Mouse (Mus musculus): ENCODE results near the gene Bex3. TPM values are rescaled to one million over a fixed set of nuclear protein-coding genes. Genes with fewer than 3 reads are reported as not detected.

Gene Bex3
- total RNA-seq, 2 experiments from 2014 or later = 298 to 309 TPM

GRCm38 (mm10) chrX:136304295-136304694 is 34.2 kb downstream of the Bex3 start:
- intact Hi-C loops (cut with DNase I) = loop anchor here (1.0 kb wide), 1 partner anchor 66 kb away; no protein-coding TSS in a partner anchor
- DNase-seq (ENCODE audit: low spot score in 2 of 2) = peak in 1 of 2 experiments; percentile 18

- DNase-seq (ENCODE audit: low spot score in 2 of 2) = no peak
- intact Hi-C loops (cut with DNase I) = no loop called here
These were observed 36.1 kb downstream of the Bex3 start for GRCm38 (mm10) chrX:136306196-136306595.

GRCm38 (mm10) chrX:136313303-136313702 is 43.2 kb downstream of the Bex3 start:
- DNase-seq (ENCODE audit: low spot score in 2 of 2) = peak in 1 of 2 experiments; percentile 6
- intact Hi-C loops (cut with DNase I) = no loop called here

- intact Hi-C loops (cut with DNase I) = no loop called here
- DNase-seq (ENCODE audit: low spot score in 2 of 2) = no peak
These were observed 43.9 kb downstream of the Bex3 start for GRCm38 (mm10) chrX:136313792-136314564.

- intact Hi-C loops (cut with DNase I) = loop anchor here (5.0 kb wide), 2 partner anchors 83 to 273 kb away; no protein-coding TSS in a partner anchor
- no peak for DNase-seq (ENCODE audit: low spot score in 2 of 2)
These were observed 49.9 kb downstream of the Bex3 start for GRCm38 (mm10) chrX:136319953-136320352.

Other genes starting within 250 kb of the Bex3 start
- gene Arxes1, start 236.9 kb upstream of the Bex3 start, total RNA-seq (2021) = 10 to 100 TPM; 33.7 to 39.1 TPM
- gene Bex2, start 202.0 kb upstream of the Bex3 start, total RNA-seq (2021) = 100 to 1,000 TPM; 344 to 357 TPM
- not detected for gene Nxf3, start 185.0 kb upstream of the Bex3 start, total RNA-seq (2021)
- gene Bex4, start 131.3 kb upstream of the Bex3 start, total RNA-seq (2021) = 10 to 100 TPM; 16.4 to 21.4 TPM
- 10 to 100 TPM; 32.9 to 40.4 TPM for gene Tceal8, start 97.9 kb upstream of the Bex3 start, total RNA-seq (2021)
- 100 to 1,000 TPM; 109 to 156 TPM for gene Tceal5, start 66.4 kb upstream of the Bex3 start, total RNA-seq (2021)
- 1 to 10 TPM; 2.3 to 3.2 TPM for gene Tceal7, start 55.5 kb upstream of the Bex3 start, total RNA-seq (2021)
- 10 to 100 TPM; 83.6 to 87.9 TPM for gene Bex1, start 54.7 kb upstream of the Bex3 start, total RNA-seq (2021)
- 100 to 1,000 TPM; 112 to 117 TPM for gene Tceal9, start 25.2 kb upstream of the Bex3 start, total RNA-seq (2021)
- gene Kir3dl1, start 247.7 kb downstream of the Bex3 start, total RNA-seq (2021) = not detected

Measured in left cerebral cortex, postnatal 36 days (tissue).